8 mouse cellular contexts compared by ENCODE assay signal in the genomic region with DNA sequence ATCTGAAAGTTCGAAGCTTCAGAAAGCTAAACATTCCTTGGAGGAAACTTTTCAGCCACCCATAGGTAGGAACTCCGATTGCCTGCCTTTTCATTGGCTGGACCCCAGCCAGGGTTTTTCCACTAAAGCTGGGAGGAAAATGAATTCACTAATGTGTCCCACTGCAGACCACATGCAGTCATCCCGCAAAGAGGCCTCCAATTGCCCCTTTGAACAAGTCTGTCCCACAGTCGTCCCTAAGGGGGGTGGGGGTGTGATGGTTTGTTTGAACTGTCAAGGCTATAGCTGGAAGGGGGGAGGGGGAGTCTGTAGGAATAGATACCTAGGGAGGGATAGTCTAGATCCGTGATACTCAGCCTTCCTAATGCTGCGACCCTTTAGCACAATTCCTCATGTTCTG. TPM values are rescaled to one million over a fixed set of nuclear protein-coding genes. Genes with fewer than 3 reads are reported as not detected.
A peak's percentile ranks its signal among the peaks of the same experiment; 100 is the strongest.
DNase-seq lines count a peak whose midpoint lies in the region; ATAC-seq and TF ChIP-seq lines count a peak whose summit lies in the region.

No protein-coding gene starts in this region.

- ATAC-seq in limb, embryonic 11.5 days (ENCODE audit: insufficient number of reproducible peaks, low FRiP score, low TSS enrichment, low read depth), result 0 out of 2 replicates have a peak, but pooled peaks have one; percentile 33
- ATAC-seq in neural tube, embryonic 13.5 days (ENCODE audit: low read depth), result peak; percentile 59; the same call in 1 of the 2 replicates

- H3K27me3 ChIP-seq in limb, embryonic 11.5 days (ENCODE audit: control insufficient read depth, insufficient read depth, low read length), result no peaks in the 10 kb centered on the region
- peaks cover 58% of the 10 kb centered on the region for H3K27me3 ChIP-seq in limb, embryonic 10.5 days (ENCODE audit: low read depth, poor library complexity, severe bottlenecking)
- H3K27me3 ChIP-seq in kidney, adult 2 months (replicated peaks; ENCODE audit: control insufficient read depth, insufficient read depth, low read length), result no peaks in the 10 kb centered on the region
- peaks cover 10% of the 10 kb centered on the region for H3K27me3 ChIP-seq in neural tube, embryonic 13.5 days

- no peaks in the 10 kb centered on the region for H3K9me3 ChIP-seq in limb, embryonic 11.5 days (ENCODE audit: control insufficient read depth, low read length)
- no peaks in the 10 kb centered on the region for H3K9me3 ChIP-seq in limb, embryonic 10.5 days (replicated peaks)
- H3K9me3 ChIP-seq in neural tube, embryonic 13.5 days, result no peaks in the 10 kb centered on the region

- no peak overlapping the region for H3K4me3 ChIP-seq in limb, embryonic 11.5 days (ENCODE audit: low read depth, low read length)
- H3K4me3 ChIP-seq in limb, embryonic 10.5 days, result no peak overlapping the region
- H3K4me3 ChIP-seq in kidney, adult 2 months (ENCODE audit: insufficient read depth, low read depth, low read length), result peak overlapping the region; percentile 37; the same call in 1 of the 2 replicates
- H3K4me3 ChIP-seq in neural tube, embryonic 13.5 days, result no peak overlapping the region

- H3K4me2 ChIP-seq in limb, embryonic 11.5 days (ENCODE audit: low read depth, severe bottlenecking), result no peak overlapping the region
- peak overlapping the region; percentile 55; the same call in 1 of the 2 replicates for H3K4me2 ChIP-seq in neural tube, embryonic 13.5 days

- no peaks in the 10 kb centered on the region for H3K4me1 ChIP-seq in limb, embryonic 11.5 days (ENCODE audit: control insufficient read depth, insufficient read depth, low read length)
- 0 out of 2 replicates have a peak, but pooled peaks cover 5% of the 10 kb centered on the region for H3K4me1 ChIP-seq in limb, embryonic 10.5 days
- no peaks in the 10 kb centered on the region; the same call in 1 of the 2 replicates for H3K4me1 ChIP-seq in kidney, adult 2 months (ENCODE audit: control insufficient read depth, insufficient read depth, low read length)
- H3K4me1 ChIP-seq in neural tube, embryonic 13.5 days (replicated peaks), result no peaks in the 10 kb centered on the region

- DNase-seq in limb, embryonic 11.5 days (ENCODE audit: low spot score), result peak; percentile 22
- no peak for DNase-seq in limb, embryonic 10.5 days (ENCODE audit: low spot score)
- peak; percentile 23 for DNase-seq in adrenal gland, adult 8-10 months
- DNase-seq in heart, adult 8-10 months (ENCODE audit: low spot score), result peak; percentile 9
- peak; percentile 50 for DNase-seq in kidney, adult 2 months
- DNase-seq in layer of hippocampus, adult 9-11 months, result no peak
- no peak for DNase-seq in right cerebral cortex, postnatal 4 days

- H3K9ac ChIP-seq in limb, embryonic 11.5 days (ENCODE audit: low read length), result no peak overlapping the region
- no peak overlapping the region for H3K9ac ChIP-seq in neural tube, embryonic 13.5 days

- no peak for TF ChIP-seq CTCF in kidney, adult 2 months (conservative IDR thresholded peaks at IDR 0.05; ENCODE audit: insufficient read depth, insufficient read length, low read depth, low read length)

- WGBS in limb, embryonic 11.5 days, result 25% methylated on average over 6 of the region's 6 CpGs
- 28% methylated on average over 6 of the region's 6 CpGs for WGBS in limb, embryonic 10.5 days
- WGBS in kidney, adult 2 months, result 8% methylated on average over 6 of the region's 6 CpGs
- WGBS in neural tube, embryonic 13.5 days, result 28% methylated on average over 6 of the region's 6 CpGs

- no peak for TF ChIP-seq POLR2A in kidney, adult 2 months (IDR thresholded peaks at IDR 0.05; ENCODE audit: low read depth, low read length)

- H3K27ac ChIP-seq in limb, embryonic 11.5 days (replicated peaks; ENCODE audit: low read depth, low read length), result no peak overlapping the region
- no peak overlapping the region for H3K27ac ChIP-seq in limb, embryonic 10.5 days
- H3K27ac ChIP-seq in kidney, adult 2 months (ENCODE audit: insufficient read depth, low read depth, low read length), result peak overlapping the region; percentile 97; the same call in 1 of the 2 replicates
- no peak overlapping the region for H3K27ac ChIP-seq in neural tube, embryonic 13.5 days (replicated peaks)

- H3K36me3 ChIP-seq in limb, embryonic 11.5 days (ENCODE audit: control insufficient read depth, insufficient read depth, low read length), result no peaks in the 10 kb centered on the region
- no peaks in the 10 kb centered on the region for H3K36me3 ChIP-seq in limb, embryonic 10.5 days
- H3K36me3 ChIP-seq in kidney, adult 2 months (ENCODE audit: control insufficient read depth, insufficient read depth, low read length), result no peaks in the 10 kb centered on the region
- no peaks in the 10 kb centered on the region for H3K36me3 ChIP-seq in neural tube, embryonic 13.5 days

RNA-seq across cellular contexts. Expression of a gene that starts 1.1 kb away (rescaled TPM):
- 11.6 and 11.8 TPM in 2 replicates for polyA plus RNA-seq in limb, embryonic 11.5 days (2014; fragmentation: Nextera tagmentation; extraction: Ambion mirVana)
- polyA plus RNA-seq in limb, embryonic 10.5 days (2016; fragmentation: Nextera tagmentation; extraction: Ambion mirVana), result 7.5 and 9.8 TPM in 2 replicates
- 10 to 100 TPM; 40.1 to 63.5 (median 55.3) TPM for total RNA-seq in adrenal gland, adult 8-10 months (2022)
- 10 to 100 TPM; 36.6 to 58.7 (median 49.6) TPM for total RNA-seq in heart, adult 8-10 months (2022)
- 18.1 and 20.1 TPM in 2 replicates for polyA plus RNA-seq in kidney, adult 2 months (2012; rRNA removed)
- 5.1 and 6.5 TPM in 2 replicates for polyA plus RNA-seq in neural tube, embryonic 13.5 days (2015; fragmentation: Nextera tagmentation; extraction: Ambion mirVana)

RNA-seq across cellular contexts. Expression of a gene that starts 19.3 kb away (rescaled TPM):
- polyA plus RNA-seq in limb, embryonic 11.5 days (2014; fragmentation: Nextera tagmentation; extraction: Ambion mirVana), result 6.5 and 7.3 TPM in 2 replicates
- 1.8 and 3.3 TPM in 2 replicates for polyA plus RNA-seq in limb, embryonic 10.5 days (2016; fragmentation: Nextera tagmentation; extraction: Ambion mirVana)
- total RNA-seq in adrenal gland, adult 8-10 months (2022), result 100 to 1,000 TPM; 397 to 535 (median 497) TPM
- 1 to 10 TPM in 3 of 4 experiments, under 1 TPM in 1; 0.63 to 2.1 (median 1.9) TPM for total RNA-seq in heart, adult 8-10 months (2022)
- 3.8 and 4.8 TPM in 2 replicates for polyA plus RNA-seq in kidney, adult 2 months (2012; rRNA removed)
- 84.7 and 85.6 TPM in 2 replicates for polyA plus RNA-seq in neural tube, embryonic 13.5 days (2015; fragmentation: Nextera tagmentation; extraction: Ambion mirVana)

RNA-seq across cellular contexts. Expression of a gene that starts 32.2 kb away (rescaled TPM):
- 36.4 and 37.9 TPM in 2 replicates for polyA plus RNA-seq in limb, embryonic 11.5 days (2014; fragmentation: Nextera tagmentation; extraction: Ambion mirVana)
- 32.4 and 35.5 TPM in 2 replicates for polyA plus RNA-seq in limb, embryonic 10.5 days (2016; fragmentation: Nextera tagmentation; extraction: Ambion mirVana)
- total RNA-seq in adrenal gland, adult 8-10 months (2022), result 1 to 10 TPM; 1.3 to 4.3 (median 3.9) TPM
- total RNA-seq in heart, adult 8-10 months (2022), result under 1 TPM in 3 of 4 experiments, not detected in 1; 0.09 to 0.43 (median 0.12) TPM
- polyA plus RNA-seq in kidney, adult 2 months (2012; rRNA removed), result 0.09 and 0.23 TPM in 2 replicates
- polyA plus RNA-seq in neural tube, embryonic 13.5 days (2015; fragmentation: Nextera tagmentation; extraction: Ambion mirVana), result 5.6 and 6.6 TPM in 2 replicates

RNA-seq across cellular contexts. Expression of a gene that starts 54.0 kb away (rescaled TPM):
- polyA plus RNA-seq in limb, embryonic 11.5 days (2014; fragmentation: Nextera tagmentation; extraction: Ambion mirVana), result 0.28 TPM in 1 of 2 replicates, not detected in the other
- polyA plus RNA-seq in limb, embryonic 10.5 days (2016; fragmentation: Nextera tagmentation; extraction: Ambion mirVana), result 0.06 TPM in 1 of 2 replicates, not detected in the other
- total RNA-seq in adrenal gland, adult 8-10 months (2022), result 1 to 10 TPM in 1 of 4 experiments, under 1 TPM in 3; 0.27 to 1.7 (median 0.62) TPM
- total RNA-seq in heart, adult 8-10 months (2022), result under 1 TPM in 2 of 4 experiments, not detected in 2; 0.47 to 0.59 TPM
- polyA plus RNA-seq in kidney, adult 2 months (2012; rRNA removed), result 0.05 and 0.14 TPM in 2 replicates
- polyA plus RNA-seq in neural tube, embryonic 13.5 days (2015; fragmentation: Nextera tagmentation; extraction: Ambion mirVana), result 0.18 TPM in 1 of 2 replicates, not detected in the other

Comparison
In these comparisons a context has a peak if more than half of its experiments do, and no peak if none do; other contexts are left out.
1. DNase-seq: peak in limb, embryonic 11.5 days (single experiment), adrenal gland, adult 8-10 months (single experiment), heart, adult 8-10 months (single experiment) and kidney, adult 2 months (single experiment); none in limb, embryonic 10.5 days (single experiment), layer of hippocampus, adult 9-11 months (single experiment) and right cerebral cortex, postnatal 4 days (single experiment).
2. RNA of a gene that starts 19.3 kb away (polyA plus RNA-seq): 84.7 to 85.6 TPM in neural tube, embryonic 13.5 days; 6.5 to 7.3 TPM in limb, embryonic 11.5 days, 3.8 to 4.8 TPM in kidney, adult 2 months and 1.8 to 3.3 TPM in limb, embryonic 10.5 days; every median in the first group is over 10 times any median in the second.